Mouse (Mus musculus) midbrain, embryonic 13.5 days (tissue): Measurements from ENCODE around the gene Otor. TPM values are rescaled to one million over a fixed set of nuclear protein-coding genes. Genes with fewer than 3 reads are reported as not detected.

Experiments used
- ATAC-seq: fragments of 200-750 bp; cut with Nextera tagmentation; 2 replicates; pipeline ENCODE4 v1.8.0; 2017; ENCODE audit warnings: mild to moderate bottlenecking, moderate TSS enrichment, moderate library complexity
- H3K27ac ChIP-seq: fragments of 300-500 bp; sonication (generic); 2 replicates; pipeline ENCODE4 v1.5.1; 2015; ENCODE audit warnings: inconsistent platforms, mild to moderate bottlenecking, moderate library complexity
- H3K27me3 ChIP-seq: fragments of 300-500 bp; sonication (generic); 2 replicates; pipeline ENCODE4 v1.6.1; 2015; ENCODE audit warnings: mild to moderate bottlenecking, inconsistent platforms
- H3K36me3 ChIP-seq: fragments of 300-500 bp; sonication (generic); 2 replicates; pipeline ENCODE4 v1.6.1; 2015; ENCODE audit warnings: mild to moderate bottlenecking, inconsistent platforms
- H3K4me1 ChIP-seq: fragments of 300-500 bp; sonication (generic); replicated peaks from 2 replicates; pipeline ENCODE4 v1.6.1; 2015; ENCODE audit warnings: inconsistent platforms
- H3K4me2 ChIP-seq: fragments of 300-500 bp; sonication (generic); replicated peaks from 2 replicates; pipeline ENCODE4 v1.6.1; 2015; ENCODE audit warnings: moderate library complexity, mild to moderate bottlenecking, inconsistent platforms
- H3K4me3 ChIP-seq: fragments of 300-500 bp; sonication (generic); replicated peaks from 2 replicates; pipeline ENCODE4 v1.5.1; 2015; ENCODE audit warnings: mild to moderate bottlenecking, inconsistent platforms
- H3K9ac ChIP-seq: fragments of 300-500 bp; sonication (generic); replicated peaks from 2 replicates; pipeline ENCODE4 v1.6.1; 2015; ENCODE audit warnings: mild to moderate bottlenecking, inconsistent platforms
- H3K9me3 ChIP-seq: fragments of 300-500 bp; sonication (generic); 2 replicates; pipeline ENCODE4 v1.6.1; 2016; ENCODE audit warnings: mild to moderate bottlenecking, inconsistent platforms
- WGBS: fragments of 180-500 bp; shearing (Covaris S2); methylation state at CpG from one replicate; pipeline ENCODE4 v1.1.7; 2015; 5-methylcytosine and 5-hydroxymethylcytosine counted together
- polyA plus RNA-seq: library from polyadenylated mRNA; unstranded; fragments of >200 nt; fragmentation: Nextera tagmentation; extraction: Ambion mirVana; gene quantifications from 2 replicates; pipeline ENCODE4 v1.2.1, GENCODE M21; 2015

Gene Otor
- polyA plus RNA-seq, 1 experiment from 2014 or later: 3.7 TPM

DNA sequence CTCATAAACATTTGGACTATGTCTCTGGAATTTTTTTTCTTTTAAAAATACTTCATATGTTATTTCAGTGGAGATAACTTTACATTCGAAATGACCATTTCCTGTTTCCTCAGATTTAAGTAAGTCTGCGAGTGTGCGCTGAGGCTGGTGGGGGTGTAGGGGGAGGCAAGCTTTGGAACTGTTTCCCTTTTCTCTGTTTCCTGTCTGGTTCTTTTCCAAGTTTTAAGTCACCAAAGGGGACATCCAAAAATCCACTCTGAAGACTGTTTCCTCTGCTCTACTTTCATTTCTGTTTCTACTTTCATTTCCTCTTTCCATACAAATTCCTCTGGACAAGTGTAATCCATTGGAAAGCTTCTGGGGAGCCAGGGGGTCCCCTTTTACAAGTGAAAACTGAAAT lies 3.4 kb downstream of the Otor start:
- Histone ChIP-seq H3K36me3 (no peaks in the 10 kb centered on the region), H3K4me3 (no peak overlapping the region), H3K4me1 (peaks cover 4% of the 10 kb centered on the region; the same call in 1 of the 2 replicates), H3K27me3 (no peaks in the 10 kb centered on the region), H3K9ac (no peak overlapping the region), H3K4me2 (no peak overlapping the region), H3K27ac (no peak overlapping the region), H3K9me3 (no peaks in the 10 kb centered on the region)
- 88% methylated on average over 3 of the region's 3 CpGs for WGBS
- ATAC-seq: no peak

DNA sequence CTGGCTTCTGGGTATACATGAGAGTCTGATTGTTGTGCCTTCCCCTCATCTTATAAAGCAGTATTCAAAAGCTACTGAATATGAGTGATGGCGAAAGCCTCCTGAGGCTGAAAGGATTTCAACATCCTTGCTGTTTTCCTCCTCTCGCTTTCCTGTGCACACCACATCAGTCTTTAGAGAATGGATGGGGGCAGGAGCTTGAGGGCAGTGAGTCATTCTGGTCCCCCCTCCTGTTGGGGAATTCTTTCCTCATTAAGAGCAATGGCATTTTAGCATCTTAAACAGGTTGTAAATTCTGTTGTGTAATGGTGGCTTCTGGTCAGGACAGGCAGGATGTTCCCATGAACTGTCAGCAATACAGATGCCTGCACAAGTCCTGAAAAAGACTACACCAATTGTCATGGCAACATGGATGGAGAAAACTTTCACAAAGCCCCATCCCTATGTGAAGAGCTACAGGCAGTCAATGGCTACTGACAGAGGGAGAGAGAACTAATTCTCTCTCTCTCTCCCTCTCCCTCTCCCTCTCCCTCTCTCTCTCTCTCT lies 6.7 kb downstream of the Otor start:
- H3K27ac ChIP-seq: no peak overlapping the region
- no peak overlapping the region for H3K4me3 ChIP-seq
- 52% methylated on average over 2 of the region's 2 CpGs for WGBS
- H3K9ac ChIP-seq: no peak overlapping the region
- no peaks in the 10 kb centered on the region for H3K27me3 ChIP-seq
- no peak overlapping the region for H3K4me2 ChIP-seq
- H3K9me3 ChIP-seq: no peaks in the 10 kb centered on the region
- no peaks in the 10 kb centered on the region; the same call in 1 of the 2 replicates for H3K4me1 ChIP-seq
- ATAC-seq: no peak
- no peaks in the 10 kb centered on the region for H3K36me3 ChIP-seq

DNA sequence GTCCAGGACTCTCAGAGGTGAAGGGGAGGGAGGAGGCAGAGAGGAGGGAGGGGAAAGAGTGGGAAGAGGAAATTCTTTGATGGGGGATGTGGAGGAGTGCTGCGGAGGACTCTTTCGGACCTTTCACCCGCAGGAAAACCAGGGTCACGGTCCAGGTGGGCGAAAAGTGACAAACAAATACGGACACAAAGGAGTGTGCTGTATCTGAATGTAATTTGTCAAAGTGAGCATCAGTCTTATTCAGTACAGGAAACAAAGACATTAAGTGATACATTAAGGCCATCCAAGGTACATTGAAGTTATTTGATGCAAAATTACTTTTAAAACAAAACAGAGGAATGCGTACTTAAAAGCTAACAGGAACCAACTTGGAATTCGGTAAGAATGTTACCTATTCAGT lies 11.6 kb downstream of the Otor start:
- 90% methylated on average over 8 of the region's 8 CpGs for WGBS
- Histone ChIP-seq H3K9ac (no peak overlapping the region), H3K4me3 (no peak overlapping the region), H3K27me3 (no peaks in the 10 kb centered on the region), H3K4me2 (no peak overlapping the region), H3K9me3 (no peaks in the 10 kb centered on the region), H3K36me3 (no peaks in the 10 kb centered on the region), H3K4me1 (no peaks in the 10 kb centered on the region; the same call in none of the 2 replicates), H3K27ac (no peak overlapping the region)
- ATAC-seq: no peak

DNA sequence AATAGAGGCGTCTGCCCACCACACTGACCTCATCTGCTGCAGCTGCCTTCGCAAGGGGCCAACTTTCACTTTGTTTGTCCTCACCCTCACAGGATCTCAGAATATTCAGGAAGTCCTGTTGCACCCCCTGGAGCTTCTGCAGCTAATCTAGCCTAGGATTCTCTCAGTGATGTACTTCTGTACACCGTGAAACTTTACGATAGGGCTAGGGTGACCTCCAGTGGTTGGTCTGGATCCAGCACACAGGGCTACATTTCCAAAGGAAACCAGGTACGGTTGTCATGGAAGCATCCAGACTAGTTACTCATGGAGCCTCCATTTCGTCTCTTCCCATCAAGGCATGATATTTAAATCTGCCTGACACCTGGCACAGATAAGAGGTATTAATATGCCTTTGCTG lies 15.5 kb downstream of the Otor start:
- H3K9me3 ChIP-seq: no peaks in the 10 kb centered on the region
- no peak overlapping the region for H3K4me3 ChIP-seq
- WGBS: 29% methylated on average over 6 of the region's 6 CpGs
- H3K36me3 ChIP-seq: no peaks in the 10 kb centered on the region
- H3K9ac ChIP-seq: no peak overlapping the region
- H3K4me2 ChIP-seq: no peak overlapping the region
- H3K27ac ChIP-seq: no peak overlapping the region
- H3K4me1 ChIP-seq: no peaks in the 10 kb centered on the region; the same call in none of the 2 replicates
- no peaks in the 10 kb centered on the region for H3K27me3 ChIP-seq
- peak; percentile 89 for ATAC-seq

DNA sequence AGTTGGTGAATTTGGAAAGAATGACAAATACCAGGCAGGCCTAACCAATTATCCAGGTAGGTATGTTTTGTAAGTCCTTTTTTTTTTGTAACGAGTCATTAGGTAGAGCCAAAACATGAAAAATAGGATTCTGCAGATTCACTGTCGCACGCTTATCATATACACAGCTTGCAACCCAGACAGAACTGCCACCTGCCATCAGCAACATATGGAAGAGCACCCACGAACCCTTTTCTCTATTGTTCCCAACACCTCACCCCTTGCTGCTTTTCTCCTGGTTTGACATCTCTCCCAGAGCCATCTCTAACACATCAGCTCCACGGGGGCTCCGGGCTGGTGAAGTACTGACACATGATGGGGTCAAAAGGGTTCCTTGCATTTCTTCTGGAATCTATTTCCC lies 16.5 kb downstream of the Otor start:
- Histone ChIP-seq H3K4me2 (no peak overlapping the region), H3K9me3 (no peaks in the 10 kb centered on the region), H3K4me1 (no peaks in the 10 kb centered on the region; the same call in none of the 2 replicates), H3K27ac (no peak overlapping the region), H3K36me3 (no peaks in the 10 kb centered on the region), H3K27me3 (no peaks in the 10 kb centered on the region), H3K9ac (no peak overlapping the region), H3K4me3 (no peak overlapping the region)
- 75% methylated on average over 6 of the region's 6 CpGs for WGBS
- no peak for ATAC-seq

DNA sequence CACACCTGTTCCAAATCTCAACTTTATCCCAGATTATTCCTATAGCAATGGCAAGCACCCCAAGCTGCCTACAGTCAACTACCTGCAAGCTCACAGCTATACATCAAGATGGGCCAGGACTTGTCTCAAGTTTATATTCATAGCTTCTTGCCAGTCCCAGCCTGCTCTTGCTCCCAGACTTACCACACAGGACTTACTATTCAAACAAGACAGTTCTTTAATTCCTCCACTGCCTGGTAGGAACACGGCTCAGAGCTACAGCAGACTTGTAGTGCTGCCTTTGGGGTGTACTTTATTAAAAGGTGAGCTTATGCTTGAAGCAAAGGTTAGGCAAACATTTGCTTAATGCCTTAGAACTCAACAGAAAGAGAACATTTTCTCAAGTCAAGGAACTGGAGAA lies 18.9 kb downstream of the Otor start:
- Histone ChIP-seq H3K9me3 (no peaks in the 10 kb centered on the region), H3K27ac (no peak overlapping the region), H3K4me2 (no peak overlapping the region), H3K9ac (no peak overlapping the region), H3K4me3 (no peak overlapping the region), H3K36me3 (no peaks in the 10 kb centered on the region), H3K4me1 (no peaks in the 10 kb centered on the region; the same call in 1 of the 2 replicates), H3K27me3 (no peaks in the 10 kb centered on the region)
- WGBS: 78% methylated on average over 1 of the region's 1 CpGs
- ATAC-seq: no peak

DNA sequence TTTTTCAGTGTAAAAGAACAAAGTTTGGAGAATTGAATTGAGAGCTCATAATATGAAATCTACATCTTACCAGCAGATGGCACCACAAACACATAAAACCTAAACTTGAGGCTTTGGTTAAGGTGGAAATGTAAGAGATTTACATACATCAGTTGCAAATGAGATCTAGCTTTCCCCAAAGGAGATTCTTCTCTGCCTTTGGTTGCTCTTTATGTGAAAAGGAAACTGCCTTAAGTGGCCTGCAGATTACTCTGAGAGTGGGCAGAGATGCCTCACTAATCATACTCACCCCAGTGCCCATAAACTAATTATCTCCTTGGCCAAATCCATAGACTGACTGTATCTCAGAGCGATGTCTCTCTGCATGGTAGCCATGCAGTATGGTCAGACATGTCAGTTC lies 35.6 kb downstream of the Otor start:
- H3K9me3 ChIP-seq: no peaks in the 10 kb centered on the region
- peaks cover 5% of the 10 kb centered on the region for H3K4me1 ChIP-seq
- H3K36me3 ChIP-seq: no peaks in the 10 kb centered on the region
- no peak overlapping the region for H3K27ac ChIP-seq
- H3K4me2 ChIP-seq: no peak overlapping the region
- no peaks in the 10 kb centered on the region for H3K27me3 ChIP-seq
- peak; percentile 72 for ATAC-seq
- no peak overlapping the region for H3K9ac ChIP-seq
- H3K4me3 ChIP-seq: no peak overlapping the region
- 68% methylated on average over 1 of the region's 1 CpGs for WGBS

DNA sequence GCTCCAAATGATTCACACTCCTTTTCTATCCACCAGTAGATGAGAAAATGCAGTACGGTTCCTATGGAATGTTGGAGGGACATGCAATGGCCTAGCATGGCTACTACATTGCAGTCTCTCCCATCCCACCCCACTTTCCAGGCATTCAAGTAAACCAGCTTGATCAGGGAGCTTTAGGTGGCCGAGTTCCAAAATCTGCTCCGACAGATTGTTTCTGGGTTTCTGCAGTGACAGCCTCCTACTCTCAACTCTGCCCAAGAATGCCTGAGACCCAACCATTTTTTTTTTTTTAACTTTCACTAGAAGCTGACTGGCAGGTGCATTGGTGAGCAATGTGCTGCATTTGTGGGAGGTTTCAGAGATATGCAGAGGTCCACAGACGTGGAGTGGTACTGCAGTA lies 36.4 kb downstream of the Otor start:
- Histone ChIP-seq H3K27ac (no peak overlapping the region), H3K36me3 (no peaks in the 10 kb centered on the region), H3K9ac (no peak overlapping the region), H3K27me3 (no peaks in the 10 kb centered on the region), H3K4me2 (no peak overlapping the region), H3K4me1 (peaks cover 5% of the 10 kb centered on the region), H3K9me3 (no peaks in the 10 kb centered on the region), H3K4me3 (no peak overlapping the region)
- no peak for ATAC-seq
- WGBS: 84% methylated on average over 4 of the region's 4 CpGs

DNA sequence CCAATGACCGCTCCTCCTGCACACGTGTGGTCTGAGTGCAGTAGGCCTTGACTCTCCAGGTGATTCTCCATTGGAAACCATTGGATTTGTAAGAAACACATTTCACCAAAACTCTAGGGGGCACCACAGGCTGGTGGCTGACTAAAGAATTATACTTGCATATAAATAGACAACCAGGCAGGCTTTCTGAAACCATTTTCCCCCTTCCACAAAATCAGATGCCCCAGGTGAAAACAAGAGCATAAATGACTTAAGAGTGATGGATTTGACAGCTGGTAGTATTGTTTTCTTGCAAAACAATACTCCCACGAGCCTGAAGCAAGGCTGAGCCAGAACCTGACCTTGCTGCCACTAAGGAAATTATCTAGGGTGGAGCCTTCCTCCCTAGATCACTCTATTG lies 39.2 kb downstream of the Otor start:
- 51% methylated on average over 3 of the region's 3 CpGs for WGBS
- H3K4me2 ChIP-seq: no peak overlapping the region
- H3K27ac ChIP-seq: no peak overlapping the region
- peaks cover 5% of the 10 kb centered on the region for H3K4me1 ChIP-seq
- no peaks in the 10 kb centered on the region for H3K27me3 ChIP-seq
- no peak for ATAC-seq
- H3K4me3 ChIP-seq: no peak overlapping the region
- no peaks in the 10 kb centered on the region for H3K9me3 ChIP-seq
- no peak overlapping the region for H3K9ac ChIP-seq
- H3K36me3 ChIP-seq: no peaks in the 10 kb centered on the region

DNA sequence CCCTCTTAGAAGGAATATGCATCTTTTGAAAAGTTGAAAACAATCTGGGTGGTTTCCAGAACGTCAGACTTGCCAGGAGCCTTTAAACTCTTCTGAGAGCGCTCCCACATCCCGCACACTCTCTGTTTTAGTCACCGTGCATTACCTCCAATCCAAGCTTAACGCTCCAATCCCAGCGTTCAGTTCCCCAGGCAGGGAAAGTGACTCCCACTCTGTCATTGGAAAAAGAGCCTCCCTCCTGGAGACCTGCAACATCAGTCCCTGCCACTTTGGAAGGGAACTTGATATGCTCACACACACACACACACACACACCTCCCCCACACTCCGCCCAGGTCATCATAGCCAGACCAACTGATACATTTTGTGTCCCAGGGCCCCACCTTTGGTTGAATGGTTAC lies 39.9 kb downstream of the Otor start:
- Histone ChIP-seq H3K4me3 (no peak overlapping the region), H3K4me1 (peaks cover 5% of the 10 kb centered on the region), H3K27me3 (no peaks in the 10 kb centered on the region), H3K36me3 (no peaks in the 10 kb centered on the region), H3K27ac (no peak overlapping the region), H3K4me2 (no peak overlapping the region), H3K9ac (no peak overlapping the region), H3K9me3 (no peaks in the 10 kb centered on the region)
- no peak for ATAC-seq
- 86% methylated on average over 7 of the region's 7 CpGs for WGBS

DNA sequence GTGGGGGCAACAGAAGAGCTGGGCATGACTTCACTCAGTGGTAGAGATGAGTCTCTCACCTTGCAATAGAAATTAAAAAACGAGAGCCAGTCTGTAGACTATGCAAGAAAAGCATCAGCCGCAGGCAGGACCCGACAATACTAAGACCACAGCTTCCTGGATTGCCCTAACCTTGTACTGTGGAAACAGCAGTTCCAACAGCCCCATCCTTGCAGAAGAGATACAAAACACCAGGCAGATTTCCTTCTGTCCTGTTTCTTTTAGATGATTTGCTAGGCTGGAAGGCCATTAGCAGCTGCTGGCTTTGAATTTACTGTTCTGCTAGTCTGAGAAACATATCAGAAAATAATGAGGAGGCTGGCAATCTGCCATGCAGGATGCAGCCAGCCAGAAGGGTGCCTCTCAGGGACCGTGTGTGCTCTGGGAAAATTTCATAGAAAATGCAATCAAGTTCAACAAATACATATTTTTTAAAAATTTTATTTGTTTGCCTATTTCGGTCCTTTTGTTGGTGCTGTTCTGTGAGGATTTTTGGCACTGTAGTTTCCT lies 52.9 kb downstream of the Otor start:
- ATAC-seq: no peak
- no peaks in the 10 kb centered on the region for H3K36me3 ChIP-seq

More for the DNA sequence above, 52.9 kb downstream of the Otor start:
- H3K4me2 ChIP-seq: no peak overlapping the region
- H3K4me1 ChIP-seq: no peaks in the 10 kb centered on the region; the same call in 1 of the 2 replicates
- H3K9me3 ChIP-seq: no peaks in the 10 kb centered on the region
- 79% methylated on average over 5 of the region's 5 CpGs for WGBS
- no peak overlapping the region for H3K27ac ChIP-seq
- no peak overlapping the region for H3K4me3 ChIP-seq
- H3K9ac ChIP-seq: no peak overlapping the region
- no peaks in the 10 kb centered on the region for H3K27me3 ChIP-seq
